Mouse (Mus musculus): ENCODE results near the gene Calm5.

DNA sequence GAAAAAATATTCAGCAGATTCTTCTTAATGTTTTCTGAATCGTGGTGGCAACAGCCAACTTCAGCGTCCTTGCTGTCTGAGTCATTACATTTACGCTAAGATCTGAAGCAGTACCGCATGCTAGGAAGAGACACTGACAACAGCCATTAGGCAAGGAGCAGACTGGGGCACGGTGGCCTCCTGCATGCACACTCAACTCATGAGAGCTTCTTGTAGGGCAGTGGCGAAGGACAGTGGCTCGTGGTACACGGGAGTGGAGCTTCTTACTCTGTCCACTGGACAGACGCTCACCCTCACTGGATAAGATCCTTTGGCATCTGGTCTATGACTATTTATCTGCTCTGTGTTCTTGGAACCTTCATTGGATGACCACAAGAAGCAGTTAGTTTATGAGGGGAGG, 45.3 kb downstream of the Calm5 start:
- TF ChIP-seq POU5F1 (IDR thresholded peaks at IDR 0.05; ENCODE audit: borderline replicate concordance, low read length), result no peak
- no peak for TF ChIP-seq CTCF (conservative IDR thresholded peaks at IDR 0.05; ENCODE audit: low read length)

All from E14TG2a.4 (cell line).